Mouse (Mus musculus): ENCODE data around the gene Plppr1. TPM values are rescaled to one million over a fixed set of nuclear protein-coding genes. Genes with fewer than 3 reads are reported as not detected.

The Plppr1 gene
- polyA plus RNA-seq, 1 experiment from 2014 or later = 5.9 TPM

GRCm38 (mm10) chr4:49075881-49076280 lies 16.8 kb downstream of the Plppr1 start:
- Histone ChIP-seq H3K27me3 (no peaks in the 10 kb centered on the region), H3K27ac (no peak overlapping the region), H3K9me3 (no peaks in the 10 kb centered on the region), H3K36me3 (no peaks in the 10 kb centered on the region), H3K4me3 (no peak overlapping the region), H3K4me1 (no peaks in the 10 kb centered on the region), H3K4me2 (replicated peaks) (no peak overlapping the region), H3K9ac (no peak overlapping the region)
- WGBS = 90% methylated on average over 2 of the region's 2 CpGs
- ATAC-seq (ENCODE audit: insufficient number of reproducible peaks, insufficient read depth, low FRiP score, low TSS enrichment) = no peak

- WGBS = 23% methylated on average over 1 of the region's 1 CpGs
- Histone ChIP-seq H3K4me2 (replicated peaks) (no peak overlapping the region), H3K4me1 (no peaks in the 10 kb centered on the region), H3K27ac (no peak overlapping the region), H3K27me3 (no peaks in the 10 kb centered on the region), H3K36me3 (no peaks in the 10 kb centered on the region), H3K9ac (no peak overlapping the region), H3K9me3 (no peaks in the 10 kb centered on the region), H3K4me3 (no peak overlapping the region)
- no peak for ATAC-seq (ENCODE audit: insufficient number of reproducible peaks, insufficient read depth, low FRiP score, low TSS enrichment)
These were observed 20.3 kb downstream of the Plppr1 start for GRCm38 (mm10) chr4:49079399-49079798.

- Histone ChIP-seq H3K9me3 (no peaks in the 10 kb centered on the region), H3K36me3 (no peaks in the 10 kb centered on the region), H3K4me2 (replicated peaks) (no peak overlapping the region), H3K27me3 (no peaks in the 10 kb centered on the region), H3K9ac (no peak overlapping the region), H3K27ac (no peak overlapping the region), H3K4me3 (no peak overlapping the region), H3K4me1 (no peaks in the 10 kb centered on the region)
- no peak for ATAC-seq (ENCODE audit: insufficient number of reproducible peaks, insufficient read depth, low FRiP score, low TSS enrichment)
- 58% methylated on average over 3 of the region's 3 CpGs for WGBS
These were observed 29.1 kb downstream of the Plppr1 start for GRCm38 (mm10) chr4:49088205-49088604.

- Histone ChIP-seq H3K27me3 (no peaks in the 10 kb centered on the region), H3K4me3 (no peak overlapping the region), H3K27ac (no peak overlapping the region), H3K4me2 (replicated peaks) (no peak overlapping the region), H3K4me1 (no peaks in the 10 kb centered on the region), H3K9ac (no peak overlapping the region), H3K9me3 (no peaks in the 10 kb centered on the region), H3K36me3 (no peaks in the 10 kb centered on the region)
- 91% methylated on average over 1 of the region's 1 CpGs for WGBS
- ATAC-seq (ENCODE audit: insufficient number of reproducible peaks, insufficient read depth, low FRiP score, low TSS enrichment) = no peak
These were observed 31.4 kb downstream of the Plppr1 start for GRCm38 (mm10) chr4:49090461-49090860.

DNA sequence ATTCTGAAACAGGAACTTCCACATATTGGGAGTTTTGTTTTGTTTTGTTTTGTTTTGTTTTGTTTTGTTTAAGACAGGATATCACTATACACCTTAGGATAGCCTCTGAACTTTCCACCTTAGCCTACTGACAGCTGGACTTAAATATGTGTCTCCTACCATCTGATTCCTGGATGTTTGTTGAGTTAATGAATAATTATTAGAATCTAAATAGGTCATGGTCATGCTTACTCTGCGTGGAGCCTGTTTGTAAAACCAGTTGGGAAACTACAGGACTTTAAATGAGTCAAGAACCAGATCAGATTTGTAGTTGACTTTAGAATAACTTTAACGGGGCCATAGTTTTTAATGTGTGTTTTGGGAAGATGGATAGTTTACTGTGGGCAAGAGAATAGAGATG lies 40.4 kb downstream of the Plppr1 start:
- H3K4me1 ChIP-seq = no peaks in the 10 kb centered on the region
- 79% methylated on average over 2 of the region's 2 CpGs for WGBS
- no peak for ATAC-seq (ENCODE audit: insufficient number of reproducible peaks, insufficient read depth, low FRiP score, low TSS enrichment)
- H3K4me3 ChIP-seq = no peak overlapping the region
- no peaks in the 10 kb centered on the region for H3K27me3 ChIP-seq
- no peak overlapping the region for H3K9ac ChIP-seq
- no peak overlapping the region for H3K4me2 ChIP-seq (replicated peaks)
- no peaks in the 10 kb centered on the region for H3K36me3 ChIP-seq
- no peak overlapping the region for H3K27ac ChIP-seq
- no peaks in the 10 kb centered on the region for H3K9me3 ChIP-seq

DNA sequence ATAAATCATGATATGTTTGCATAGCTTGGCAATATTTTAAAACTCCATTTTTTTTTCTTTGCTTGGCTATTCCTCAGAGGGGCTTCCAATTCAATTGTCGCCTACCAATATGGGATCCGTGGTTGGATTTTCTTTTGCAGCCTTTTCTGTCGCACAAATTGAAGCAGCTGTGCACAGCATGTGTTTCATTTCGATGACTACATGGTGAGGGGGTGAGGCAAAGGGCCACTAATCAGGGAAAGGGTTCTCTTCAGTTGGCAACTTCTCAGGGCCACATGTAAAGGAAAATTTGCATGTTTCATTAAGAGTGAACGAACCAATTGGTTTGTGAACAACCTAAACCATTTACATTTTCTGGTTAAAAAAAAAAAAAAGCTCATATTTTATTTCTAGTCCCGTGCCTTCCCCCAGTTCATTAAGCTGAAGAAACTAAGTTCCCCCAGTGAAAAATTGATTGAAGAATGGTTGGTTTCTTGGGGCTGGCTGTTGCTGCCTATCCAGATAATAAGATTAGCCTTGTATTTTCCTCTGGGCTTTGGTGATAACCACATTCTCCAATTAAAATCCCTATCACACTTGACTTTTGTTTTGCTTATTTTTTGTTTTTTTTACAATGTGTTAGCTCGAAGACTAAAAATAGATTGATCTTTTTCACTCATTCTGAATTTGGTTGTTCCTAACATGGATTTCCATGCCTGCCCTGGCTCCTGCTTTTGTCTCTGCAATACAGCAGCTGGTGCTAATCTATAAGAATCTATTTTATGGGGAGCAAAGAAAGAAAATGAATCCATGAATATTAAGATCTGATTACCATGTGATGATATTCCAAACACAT lies 43.1 kb downstream of the Plppr1 start:
- Histone ChIP-seq H3K9ac (no peak overlapping the region), H3K27ac (no peak overlapping the region), H3K4me3 (no peak overlapping the region), H3K4me1 (no peaks in the 10 kb centered on the region), H3K9me3 (no peaks in the 10 kb centered on the region), H3K36me3 (no peaks in the 10 kb centered on the region), H3K4me2 (replicated peaks) (no peak overlapping the region), H3K27me3 (no peaks in the 10 kb centered on the region)
- no peak for ATAC-seq (ENCODE audit: insufficient number of reproducible peaks, insufficient read depth, low FRiP score, low TSS enrichment)
- WGBS = 69% methylated on average over 7 of the region's 7 CpGs

DNA sequence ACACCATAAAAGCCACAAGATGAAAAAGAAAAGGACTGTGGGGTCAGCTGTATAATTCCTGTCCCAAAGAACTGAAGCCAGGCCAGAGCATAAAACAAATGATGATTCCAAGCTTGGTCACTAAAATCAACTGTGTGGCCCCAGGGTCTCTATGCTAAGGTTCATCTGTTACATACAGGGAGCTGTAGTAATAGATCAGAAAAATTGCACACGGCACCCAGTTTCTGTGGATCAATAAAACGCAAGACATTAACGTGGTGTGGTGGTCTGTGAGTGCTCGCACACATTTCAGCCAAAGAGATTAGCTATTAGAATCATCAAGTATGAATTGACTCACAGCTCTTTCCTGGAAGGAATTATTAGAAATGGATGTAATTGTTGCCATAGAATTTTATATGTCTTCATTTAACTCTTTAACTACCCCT lies 43.7 kb downstream of the Plppr1 start:
- Histone ChIP-seq H3K4me1 (no peaks in the 10 kb centered on the region), H3K4me2 (replicated peaks) (no peak overlapping the region), H3K9me3 (no peaks in the 10 kb centered on the region), H3K9ac (no peak overlapping the region), H3K4me3 (no peak overlapping the region), H3K27ac (no peak overlapping the region), H3K36me3 (no peaks in the 10 kb centered on the region), H3K27me3 (no peaks in the 10 kb centered on the region)
- no peak for ATAC-seq (ENCODE audit: insufficient number of reproducible peaks, insufficient read depth, low FRiP score, low TSS enrichment)
- WGBS = 96% methylated on average over 4 of the region's 4 CpGs

DNA sequence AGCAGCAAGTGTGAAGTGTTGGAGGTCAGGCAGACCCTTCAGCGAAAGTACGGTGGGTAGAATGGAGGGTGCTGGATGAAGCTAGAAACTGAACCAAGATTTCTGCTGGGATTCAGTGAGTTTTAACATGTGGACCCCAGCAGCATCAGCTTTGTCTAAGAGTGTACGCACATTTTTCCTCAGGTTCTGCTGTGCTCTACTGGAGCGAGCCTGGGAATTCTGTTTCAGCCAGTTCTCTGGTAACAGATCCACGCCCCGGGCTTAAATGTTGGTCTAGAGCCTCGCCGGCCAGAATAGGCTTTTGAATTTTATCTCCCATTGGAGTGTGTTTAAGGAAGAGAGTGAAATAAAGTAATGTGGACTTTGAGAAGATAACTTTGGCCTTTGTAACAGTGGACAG lies 45.8 kb downstream of the Plppr1 start:
- 88% methylated on average over 8 of the region's 8 CpGs for WGBS
- no peak for ATAC-seq (ENCODE audit: insufficient number of reproducible peaks, insufficient read depth, low FRiP score, low TSS enrichment)
- no peaks in the 10 kb centered on the region for H3K27me3 ChIP-seq
- no peaks in the 10 kb centered on the region for H3K4me1 ChIP-seq
- no peak overlapping the region for H3K4me2 ChIP-seq (replicated peaks)
- H3K36me3 ChIP-seq = no peaks in the 10 kb centered on the region
- H3K9me3 ChIP-seq = no peaks in the 10 kb centered on the region
- H3K9ac ChIP-seq = no peak overlapping the region
- H3K27ac ChIP-seq = no peak overlapping the region
- no peak overlapping the region for H3K4me3 ChIP-seq

DNA sequence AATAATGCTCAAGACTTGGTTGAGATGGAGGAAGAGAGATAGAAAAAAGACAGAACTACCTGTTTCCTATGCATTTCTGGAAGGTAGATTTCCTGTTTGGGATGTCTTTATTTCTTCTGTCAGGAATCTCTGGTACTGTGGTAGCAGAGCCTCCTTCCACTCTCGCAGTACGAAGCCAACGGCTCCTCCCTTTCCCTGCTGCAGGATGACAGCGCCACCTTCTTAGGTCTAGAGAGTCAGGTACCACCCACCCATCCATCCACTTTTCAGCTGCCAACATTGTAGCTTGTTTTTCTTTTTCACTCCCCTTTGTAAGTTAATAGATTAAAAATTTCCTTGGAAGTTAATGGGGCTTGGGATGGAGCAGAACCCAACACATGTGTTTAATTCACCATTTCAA lies 48.8 kb downstream of the Plppr1 start:
- no peaks in the 10 kb centered on the region for H3K27me3 ChIP-seq
- H3K36me3 ChIP-seq = no peaks in the 10 kb centered on the region
- H3K9ac ChIP-seq = no peak overlapping the region
- no peak overlapping the region for H3K4me2 ChIP-seq (replicated peaks)
- H3K27ac ChIP-seq = no peak overlapping the region
- WGBS = 85% methylated on average over 4 of the region's 4 CpGs
- no peak overlapping the region for H3K4me3 ChIP-seq
- no peaks in the 10 kb centered on the region for H3K4me1 ChIP-seq
- H3K9me3 ChIP-seq = no peaks in the 10 kb centered on the region
- no peak for ATAC-seq (ENCODE audit: insufficient number of reproducible peaks, insufficient read depth, low FRiP score, low TSS enrichment)

- Histone ChIP-seq H3K36me3 (no peaks in the 10 kb centered on the region), H3K9me3 (no peaks in the 10 kb centered on the region), H3K4me3 (no peak overlapping the region), H3K27me3 (no peaks in the 10 kb centered on the region), H3K27ac (no peak overlapping the region), H3K4me1 (no peaks in the 10 kb centered on the region), H3K9ac (no peak overlapping the region), H3K4me2 (replicated peaks) (no peak overlapping the region)
- 70% methylated on average over 8 of the region's 8 CpGs for WGBS
- no peak for ATAC-seq (ENCODE audit: insufficient number of reproducible peaks, insufficient read depth, low FRiP score, low TSS enrichment)
These were observed 49.3 kb downstream of the Plppr1 start for GRCm38 (mm10) chr4:49108371-49108770.

DNA sequence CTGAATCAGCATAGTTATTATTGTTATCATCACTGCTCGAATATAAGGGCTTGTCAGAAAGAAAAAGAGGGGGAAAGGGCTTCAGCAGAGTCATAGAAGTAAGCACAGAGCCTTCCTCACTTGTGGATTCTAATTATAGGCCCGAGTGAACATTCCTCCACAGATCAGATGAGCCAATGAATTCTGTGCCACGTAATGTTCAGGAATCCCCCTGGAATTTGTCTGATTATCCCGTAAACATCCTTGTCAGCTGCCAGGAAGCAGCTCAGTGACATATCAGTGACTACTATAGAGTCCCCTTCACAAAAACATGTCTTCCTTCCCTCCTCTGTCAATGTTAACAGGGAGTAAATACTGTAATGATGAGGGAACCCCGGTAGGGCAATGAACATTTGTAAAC lies 50.9 kb downstream of the Plppr1 start:
- no peak overlapping the region for H3K4me3 ChIP-seq
- WGBS = 46% methylated on average over 5 of the region's 5 CpGs
- no peaks in the 10 kb centered on the region for H3K9me3 ChIP-seq
- no peak for ATAC-seq (ENCODE audit: insufficient number of reproducible peaks, insufficient read depth, low FRiP score, low TSS enrichment)
- no peaks in the 10 kb centered on the region for H3K4me1 ChIP-seq
- H3K9ac ChIP-seq = no peak overlapping the region
- H3K4me2 ChIP-seq (replicated peaks) = no peak overlapping the region
- H3K36me3 ChIP-seq = no peaks in the 10 kb centered on the region
- no peak overlapping the region for H3K27ac ChIP-seq
- H3K27me3 ChIP-seq = no peaks in the 10 kb centered on the region

GRCm38 (mm10) chr4:49118842-49119241 lies 59.8 kb downstream of the Plppr1 start:
- no peaks in the 10 kb centered on the region for H3K9me3 ChIP-seq
- H3K27me3 ChIP-seq = no peaks in the 10 kb centered on the region
- WGBS = 78% methylated on average over 2 of the region's 2 CpGs

More at GRCm38 (mm10) chr4:49118842-49119241, 59.8 kb downstream of the Plppr1 start:
- no peak for ATAC-seq (ENCODE audit: insufficient number of reproducible peaks, insufficient read depth, low FRiP score, low TSS enrichment)
- H3K4me2 ChIP-seq (replicated peaks) = no peak overlapping the region
- H3K4me3 ChIP-seq = no peak overlapping the region
- H3K4me1 ChIP-seq = no peaks in the 10 kb centered on the region
- H3K27ac ChIP-seq = no peak overlapping the region
- H3K36me3 ChIP-seq = no peaks in the 10 kb centered on the region
- H3K9ac ChIP-seq = no peak overlapping the region

Data from embryonic facial prominence, embryonic 12.5 days (tissue).